Mouse (Mus musculus): Measurements from ENCODE around the gene Lrp2.

DNA sequence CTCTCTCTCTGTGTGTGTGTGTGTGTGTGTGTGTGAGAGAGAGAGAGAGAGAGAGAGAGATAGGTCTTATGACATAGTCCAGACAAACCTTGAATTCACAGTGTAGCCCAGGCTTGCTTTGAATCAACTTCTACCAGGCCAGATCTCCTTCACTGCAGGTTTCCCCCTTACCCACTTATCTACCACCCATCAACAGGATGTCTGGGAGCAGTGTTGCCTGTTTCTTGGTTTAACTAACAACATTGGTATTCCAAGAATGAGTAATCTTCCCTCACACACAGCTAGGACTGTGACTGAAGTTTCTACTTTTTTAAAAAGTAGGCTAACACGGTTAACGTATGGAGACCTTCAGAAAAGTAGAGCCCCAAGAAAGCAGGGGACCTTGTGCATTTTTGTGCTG lies 209.1 kb downstream of the Lrp2 start:
- TF ChIP-seq CTCF (IDR thresholded peaks at IDR 0.05; ENCODE audit: borderline replicate concordance, insufficient read depth, low read depth, low read length) (no peak), POLR2A (IDR thresholded peaks at IDR 0.05; ENCODE audit: borderline replicate concordance, insufficient read depth, low read length) (no peak)
